Mouse (Mus musculus) bone marrow macrophage, adult 2 months (primary cell): ENCODE data around the gene Epha3.

Source experiments
- CTCF ChIP-seq: IDR thresholded peaks from 2 replicates; pipeline ENCODE4 v1.5.1; 2012; ENCODE audit warnings: low read depth, mild to moderate bottlenecking, low read length, moderate library complexity
- POLR2A ChIP-seq: IDR thresholded peaks from 2 replicates; pipeline ENCODE4 v1.6.1; 2012; ENCODE audit warnings: mild to moderate bottlenecking, low read depth, low read length, borderline replicate concordance

- TF ChIP-seq CTCF: no peak
- no peak for TF ChIP-seq POLR2A
Observed at GRCm38 (mm10) chr16:63863913-63864330, at the start of gene Epha3.
